Mouse (Mus musculus): ENCODE results near the gene Drosha.

DNA sequence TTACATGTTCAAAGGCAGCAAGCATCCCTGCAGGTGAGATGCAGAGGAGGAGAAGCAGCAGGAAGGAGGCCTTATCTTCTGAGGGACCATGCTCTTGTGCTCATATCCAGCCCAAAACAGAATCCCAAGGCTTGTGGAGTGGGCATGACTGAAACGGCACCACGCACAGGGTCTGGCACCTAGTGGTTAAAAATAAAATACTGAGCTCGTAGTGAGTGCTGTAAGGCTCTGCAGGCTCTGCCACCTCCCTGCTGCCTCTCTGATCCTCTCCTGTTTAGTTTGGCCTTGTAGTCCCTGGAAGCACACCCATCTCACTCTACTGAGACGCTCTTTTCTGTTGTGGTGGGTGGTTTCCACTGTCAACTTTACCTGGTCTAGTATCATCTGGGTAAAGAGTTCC lies 52.3 kb downstream of the Drosha start:
- TF ChIP-seq CTCF (IDR thresholded peaks at IDR 0.05; ENCODE audit: extremely low read depth, insufficient read depth, insufficient read length, insufficient replicate concordance) (no peak), POLR2A (IDR thresholded peaks at IDR 0.05; ENCODE audit: low read depth, low read length) (no peak)
